Mouse (Mus musculus) megakaryocyte, embryonic 14.5 days (primary cell): ENCODE measurements around the gene Bach2. TPM values are rescaled to one million over a fixed set of nuclear protein-coding genes. Genes with fewer than 3 reads are reported as not detected.

Source experiments
- H3K27me3 ChIP-seq: replicated peaks from 2 replicates; pipeline ENCODE3; 2012; ENCODE audit warnings: inconsistent platforms
- H3K36me3 ChIP-seq: replicated peaks from 2 replicates; pipeline ENCODE3; 2012; ENCODE audit warnings: low read length, inconsistent platforms, mixed read lengths
- H3K4me1 ChIP-seq: 2 replicates; pipeline ENCODE4 v1.6.1; 2012; ENCODE audit warnings: inconsistent platforms
- H3K4me3 ChIP-seq: replicated peaks from 2 replicates; pipeline ENCODE3; 2012; ENCODE audit warnings: moderate library complexity, mild to moderate bottlenecking, inconsistent platforms
- H3K9me3 ChIP-seq: 2 replicates; pipeline ENCODE4 v1.6.1; 2012; ENCODE audit warnings: inconsistent platforms
- FLI1 ChIP-seq: IDR thresholded peaks from 2 replicates; pipeline ENCODE4 v1.6.1; 2012; ENCODE audit warnings: low read length, inconsistent platforms, mixed read lengths
- GATA1 ChIP-seq: IDR thresholded peaks from 3 replicates; pipeline ENCODE4 v1.6.1; 2012; ENCODE audit warnings: mixed read lengths, low read length, inconsistent platforms, borderline replicate concordance
- polyA plus RNA-seq: library from polyadenylated mRNA; stranded (reverse); fragments of >175 nt; gene quantifications from 2 replicates; pipeline ENCODE4 v1.2.3, GENCODE M21; 2012; ENCODE audit warnings: low replicate concordance; ENCODE audit not compliant: insufficient read depth

Bach2 gene
- polyA plus RNA-seq, 1 experiment, result 0.27 TPM

- Histone ChIP-seq H3K9me3 (peaks cover 9% of the 10 kb centered on the region), H3K4me3 (no peak overlapping the region)
These were observed 24.5 kb downstream of the Bach2 start for GRCm38 (mm10) chr4:32262825-32263684.

DNA sequence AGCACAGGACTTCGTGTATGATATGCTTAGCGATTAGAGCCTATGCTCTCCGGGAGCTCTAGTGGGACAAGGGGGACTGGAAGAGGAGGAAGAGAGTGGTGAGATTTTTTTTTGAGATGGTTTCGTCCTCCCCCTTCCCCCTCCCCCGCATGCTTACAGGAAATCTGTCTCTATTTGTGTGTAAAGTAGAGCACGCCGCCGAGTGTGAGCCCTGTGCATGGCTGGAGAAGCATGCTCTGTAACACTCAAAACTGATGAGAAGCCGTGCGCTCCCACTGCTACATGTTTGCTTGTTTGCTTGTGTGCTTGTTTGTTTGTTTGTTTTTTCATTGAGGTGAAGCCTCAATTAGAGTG lies 25.1 kb downstream of the Bach2 start:
- TF ChIP-seq FLI1, result no peak
- no peak for TF ChIP-seq GATA1

More at GRCm38 (mm10) chr4:32262825-32263684, 24.5 kb downstream of the Bach2 start:
- H3K27me3 ChIP-seq, result peaks cover 18% of the 10 kb centered on the region
- peaks cover 67% of the 10 kb centered on the region for H3K4me1 ChIP-seq
- TF ChIP-seq GATA1 (no peak), FLI1 (no peak)
- H3K36me3 ChIP-seq, result peaks cover 8% of the 10 kb centered on the region

DNA sequence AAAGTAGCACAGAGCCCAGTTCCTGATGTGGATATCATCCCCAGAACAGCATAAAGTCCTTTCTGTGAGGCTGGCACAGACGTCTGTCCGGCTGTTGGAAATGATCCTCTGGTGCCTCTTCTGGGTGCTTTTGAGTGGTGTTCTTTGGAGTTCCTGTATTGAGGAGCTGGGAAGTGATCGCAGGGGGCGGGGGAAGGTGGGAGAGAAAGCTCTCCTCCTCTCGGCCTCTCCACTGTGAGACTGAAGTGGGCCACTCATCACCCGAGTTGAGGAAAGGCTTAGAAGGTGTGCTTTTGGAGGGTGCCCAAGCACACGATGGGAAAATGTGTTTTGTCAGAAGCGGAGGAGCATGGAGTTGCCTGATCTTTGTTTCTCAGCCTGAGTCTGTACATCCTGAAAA lies 26.3 kb downstream of the Bach2 start:
- peaks cover under 1% of the 10 kb centered on the region for H3K36me3 ChIP-seq
- H3K9me3 ChIP-seq, result peaks cover under 1% of the 10 kb centered on the region
- TF ChIP-seq GATA1 (no peak), FLI1 (no peak)
- no peak overlapping the region for H3K4me3 ChIP-seq
- peaks cover 74% of the 10 kb centered on the region for H3K4me1 ChIP-seq
- peaks cover 5% of the 10 kb centered on the region for H3K27me3 ChIP-seq

More for the DNA sequence above, 25.1 kb downstream of the Bach2 start:
- peaks cover 8% of the 10 kb centered on the region for H3K36me3 ChIP-seq
- H3K9me3 ChIP-seq, result peaks cover 9% of the 10 kb centered on the region
- H3K4me1 ChIP-seq, result peaks cover 73% of the 10 kb centered on the region
- no peak overlapping the region for H3K4me3 ChIP-seq
- peaks cover 15% of the 10 kb centered on the region for H3K27me3 ChIP-seq

DNA sequence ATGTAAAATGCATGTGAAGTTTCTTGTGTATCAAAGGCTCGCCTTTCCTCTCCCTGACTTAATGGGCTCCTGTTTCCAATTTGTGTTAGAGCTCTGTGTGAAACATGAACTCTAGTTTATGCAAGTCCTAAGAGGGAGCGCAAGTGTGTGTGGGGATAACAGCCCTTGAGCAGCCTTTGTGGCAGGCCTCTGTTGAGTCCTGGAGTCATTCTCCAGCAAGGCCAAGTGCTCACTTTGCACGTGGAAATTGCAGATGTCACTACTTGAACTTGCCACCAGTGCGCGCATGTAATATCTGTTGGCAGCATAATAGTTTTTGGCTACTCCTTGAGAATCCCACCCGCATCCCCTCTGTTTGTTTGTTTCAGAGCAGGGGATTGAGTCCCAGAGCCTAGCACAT lies 28.1 kb downstream of the Bach2 start:
- H3K27me3 ChIP-seq, result peaks cover 4% of the 10 kb centered on the region
- TF ChIP-seq GATA1 (no peak), FLI1 (no peak)
- H3K4me3 ChIP-seq, result no peak overlapping the region
- H3K9me3 ChIP-seq, result no peaks in the 10 kb centered on the region
- peaks cover 58% of the 10 kb centered on the region for H3K4me1 ChIP-seq
- no peaks in the 10 kb centered on the region for H3K36me3 ChIP-seq

DNA sequence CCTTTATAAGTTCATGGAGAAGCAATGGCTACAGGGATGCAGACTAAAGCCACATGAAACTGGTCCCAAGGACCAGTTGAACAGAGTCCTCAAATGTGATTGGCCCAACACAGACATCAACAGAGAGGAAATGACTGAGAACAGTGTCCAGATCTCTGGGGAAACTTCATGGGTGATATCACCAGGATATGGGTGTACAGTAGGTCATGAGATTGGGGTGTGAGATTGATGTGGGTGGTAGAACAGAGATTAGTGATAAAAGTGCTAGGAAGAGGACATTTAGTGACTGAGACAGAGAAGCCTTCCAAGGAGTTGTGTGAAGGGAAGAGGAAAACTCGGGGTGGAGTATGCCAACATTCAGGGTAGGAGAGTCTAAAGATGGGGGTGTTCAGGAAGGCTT lies 29.4 kb downstream of the Bach2 start:
- Histone ChIP-seq H3K9me3 (no peaks in the 10 kb centered on the region), H3K27me3 (peaks cover 4% of the 10 kb centered on the region), H3K36me3 (no peaks in the 10 kb centered on the region), H3K4me3 (no peak overlapping the region), H3K4me1 (peaks cover 48% of the 10 kb centered on the region)
- TF ChIP-seq FLI1, result no peak
- TF ChIP-seq GATA1, result no peak

GRCm38 (mm10) chr4:32272398-32272797 lies 33.8 kb downstream of the Bach2 start:
- peaks cover 17% of the 10 kb centered on the region for H3K4me1 ChIP-seq
- H3K36me3 ChIP-seq, result no peaks in the 10 kb centered on the region
- no peak overlapping the region for H3K4me3 ChIP-seq
- H3K9me3 ChIP-seq, result no peaks in the 10 kb centered on the region
- no peak for TF ChIP-seq GATA1
- TF ChIP-seq FLI1, result no peak
- H3K27me3 ChIP-seq, result peaks cover under 1% of the 10 kb centered on the region

DNA sequence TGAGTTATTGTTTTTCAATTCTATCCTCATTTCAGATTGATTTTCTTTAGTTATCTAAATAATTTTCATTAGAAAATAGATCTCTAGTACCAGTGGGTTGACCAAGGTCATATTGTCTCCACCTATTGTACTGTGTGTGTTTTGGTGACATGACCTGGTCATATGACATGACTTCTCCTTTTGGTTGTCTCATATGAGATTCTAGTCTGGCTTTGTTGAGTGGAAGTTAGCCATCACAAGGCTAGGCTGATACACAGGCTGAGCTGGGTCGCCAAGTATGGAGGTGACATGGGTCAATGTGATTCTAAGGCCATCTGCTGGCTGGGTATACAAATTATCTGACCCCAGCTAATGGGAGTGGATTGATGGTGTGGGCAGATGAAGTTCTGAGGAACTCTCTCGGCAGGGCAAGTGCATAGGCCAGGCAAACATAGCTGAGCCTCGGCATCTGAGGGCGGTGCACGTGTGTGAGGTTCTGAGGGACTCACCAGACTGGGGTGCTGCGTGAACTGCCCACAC lies 36.2 kb downstream of the Bach2 start:
- peaks cover 5% of the 10 kb centered on the region for H3K27me3 ChIP-seq
- no peaks in the 10 kb centered on the region for H3K9me3 ChIP-seq
- no peak overlapping the region for H3K4me3 ChIP-seq
- TF ChIP-seq GATA1, result no peak
- no peak for TF ChIP-seq FLI1
- no peaks in the 10 kb centered on the region for H3K36me3 ChIP-seq
- peaks cover 3% of the 10 kb centered on the region; the same call in 1 of the 2 replicates for H3K4me1 ChIP-seq

DNA sequence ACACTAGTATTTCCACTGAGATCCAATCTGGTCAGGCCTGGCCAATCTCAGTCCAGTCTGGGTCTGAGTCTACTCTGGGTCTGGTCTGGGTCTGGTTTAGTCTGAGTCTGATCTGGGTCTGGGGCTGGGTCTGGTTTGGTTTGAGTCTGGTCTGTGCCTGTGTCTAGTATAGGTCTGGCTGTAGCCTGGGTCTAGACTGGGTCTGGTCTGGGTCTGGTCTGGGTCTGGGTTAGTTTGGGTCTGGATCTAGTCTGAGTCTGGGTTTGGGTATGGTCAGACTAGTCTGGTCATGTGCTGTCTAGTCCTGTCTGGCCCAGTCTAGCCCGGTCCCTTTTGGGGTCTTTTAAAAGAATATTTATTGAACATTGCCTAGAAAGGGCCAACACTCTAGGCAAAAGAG lies 41.2 kb downstream of the Bach2 start:
- Histone ChIP-seq H3K27me3 (peaks cover 5% of the 10 kb centered on the region), H3K36me3 (no peaks in the 10 kb centered on the region), H3K4me3 (no peak overlapping the region), H3K4me1 (peaks cover 33% of the 10 kb centered on the region), H3K9me3 (no peaks in the 10 kb centered on the region)
- TF ChIP-seq FLI1 (no peak), GATA1 (no peak)

- H3K4me3 ChIP-seq, result peak overlapping the region; percentile 76
- H3K4me1 ChIP-seq, result peaks cover 37% of the 10 kb centered on the region
- no peaks in the 10 kb centered on the region for H3K9me3 ChIP-seq
- H3K27me3 ChIP-seq, result peaks cover 5% of the 10 kb centered on the region
- no peaks in the 10 kb centered on the region for H3K36me3 ChIP-seq
- no peak for TF ChIP-seq GATA1
- TF ChIP-seq FLI1, result no peak
These were observed 41.8 kb downstream of the Bach2 start for GRCm38 (mm10) chr4:32280401-32280800.

DNA sequence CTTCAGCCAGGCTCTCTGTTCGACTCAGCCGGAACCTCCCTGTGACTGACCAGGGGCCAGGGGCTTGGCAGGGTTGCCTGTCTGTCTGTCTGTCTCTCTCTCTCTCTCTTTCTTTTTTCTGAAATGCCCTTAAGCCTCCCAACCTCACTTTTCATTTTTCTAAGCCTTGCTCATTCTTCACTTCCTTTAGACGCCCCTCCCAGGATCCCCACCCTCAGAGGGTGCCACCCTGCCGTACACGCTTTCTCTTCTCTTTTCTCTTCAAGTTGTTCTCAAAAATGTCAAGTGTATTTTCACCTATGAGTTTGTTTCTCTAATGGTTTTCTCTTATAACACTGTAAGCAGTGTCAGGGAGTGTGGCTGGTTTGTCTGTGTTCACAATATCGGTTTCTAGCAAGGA lies 42.7 kb downstream of the Bach2 start:
- no peaks in the 10 kb centered on the region for H3K36me3 ChIP-seq
- no peak for TF ChIP-seq GATA1
- no peak for TF ChIP-seq FLI1
- H3K4me3 ChIP-seq, result no peak overlapping the region
- H3K4me1 ChIP-seq, result peaks cover 43% of the 10 kb centered on the region
- peaks cover 5% of the 10 kb centered on the region for H3K27me3 ChIP-seq
- no peaks in the 10 kb centered on the region for H3K9me3 ChIP-seq

DNA sequence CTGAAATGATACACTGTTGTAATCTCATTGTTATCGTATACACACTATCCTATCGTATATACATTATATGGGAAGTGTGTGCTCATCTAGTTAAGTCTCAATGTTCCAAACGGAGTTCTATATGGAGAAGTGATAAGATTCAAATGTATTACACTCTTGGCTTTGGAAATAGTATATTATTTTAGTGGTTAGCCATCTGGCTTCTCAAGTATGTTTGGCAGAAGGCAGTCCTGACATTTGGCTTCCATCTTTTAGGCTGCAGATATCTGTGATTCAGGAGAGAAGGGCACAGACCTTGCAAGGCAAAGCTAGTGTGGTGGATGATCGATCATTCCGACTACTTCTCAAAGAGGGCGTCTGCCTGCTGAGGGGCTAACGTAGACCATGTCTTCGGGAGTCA lies 47.8 kb downstream of the Bach2 start:
- H3K4me1 ChIP-seq, result peaks cover 72% of the 10 kb centered on the region
- TF ChIP-seq FLI1 (no peak), GATA1 (no peak)
- H3K4me3 ChIP-seq, result no peak overlapping the region
- no peaks in the 10 kb centered on the region for H3K36me3 ChIP-seq
- no peaks in the 10 kb centered on the region for H3K9me3 ChIP-seq
- no peaks in the 10 kb centered on the region for H3K27me3 ChIP-seq
